Mouse (Mus musculus): Measurements from ENCODE around the gene Tusc2. TPM values are rescaled to one million over a fixed set of nuclear protein-coding genes. Genes with fewer than 3 reads are reported as not detected.

Tusc2 gene
- polyA plus RNA-seq, 1 experiment, result 97.6 TPM

- TF ChIP-seq CTCF (IDR thresholded peaks at IDR 0.05; ENCODE audit: borderline replicate concordance, extremely low read depth, insufficient read depth, insufficient read length), result no peak
- TF ChIP-seq POLR2A (IDR thresholded peaks at IDR 0.05; ENCODE audit: borderline replicate concordance, extremely low read depth, insufficient read depth, insufficient read length, poor library complexity, severe bottlenecking), result no peak
- no peak for DNase-seq (ENCODE audit: low read depth)
Measured at GRCm38 (mm10) chr9:107596619-107597569, 33.8 kb downstream of the Tusc2 start.

GRCm38 (mm10) chr9:107598385-107598784 lies 35.3 kb downstream of the Tusc2 start:
- no peak for TF ChIP-seq POLR2A (IDR thresholded peaks at IDR 0.05; ENCODE audit: borderline replicate concordance, extremely low read depth, insufficient read depth, insufficient read length, poor library complexity, severe bottlenecking)
- TF ChIP-seq CTCF (IDR thresholded peaks at IDR 0.05; ENCODE audit: borderline replicate concordance, extremely low read depth, insufficient read depth, insufficient read length), result no peak
- no peak for DNase-seq (ENCODE audit: low read depth)

- no peak for DNase-seq (ENCODE audit: low read depth)
- TF ChIP-seq POLR2A (IDR thresholded peaks at IDR 0.05; ENCODE audit: borderline replicate concordance, extremely low read depth, insufficient read depth, insufficient read length, poor library complexity, severe bottlenecking), result no peak
- TF ChIP-seq CTCF (IDR thresholded peaks at IDR 0.05; ENCODE audit: borderline replicate concordance, extremely low read depth, insufficient read depth, insufficient read length), result no peak
Measured at GRCm38 (mm10) chr9:107599433-107599832, 36.4 kb downstream of the Tusc2 start.

GRCm38 (mm10) chr9:107599842-107600241 lies 36.8 kb downstream of the Tusc2 start:
- no peak for DNase-seq (ENCODE audit: low read depth)
- no peak for TF ChIP-seq CTCF (IDR thresholded peaks at IDR 0.05; ENCODE audit: borderline replicate concordance, extremely low read depth, insufficient read depth, insufficient read length)
- TF ChIP-seq POLR2A (IDR thresholded peaks at IDR 0.05; ENCODE audit: borderline replicate concordance, extremely low read depth, insufficient read depth, insufficient read length, poor library complexity, severe bottlenecking), result no peak

GRCm38 (mm10) chr9:107600745-107601144 lies 37.7 kb downstream of the Tusc2 start:
- no peak for DNase-seq (ENCODE audit: low read depth)

GRCm38 (mm10) chr9:107601275-107601674 lies 38.2 kb downstream of the Tusc2 start:
- TF ChIP-seq CTCF (IDR thresholded peaks at IDR 0.05; ENCODE audit: borderline replicate concordance, extremely low read depth, insufficient read depth, insufficient read length), result no peak
- no peak for DNase-seq (ENCODE audit: low read depth)

More at GRCm38 (mm10) chr9:107600745-107601144, 37.7 kb downstream of the Tusc2 start:
- TF ChIP-seq CTCF (IDR thresholded peaks at IDR 0.05; ENCODE audit: borderline replicate concordance, extremely low read depth, insufficient read depth, insufficient read length) (no peak), POLR2A (IDR thresholded peaks at IDR 0.05; ENCODE audit: borderline replicate concordance, extremely low read depth, insufficient read depth, insufficient read length, poor library complexity, severe bottlenecking) (no peak)

- DNase-seq (ENCODE audit: low read depth), result peak; percentile 94
- TF ChIP-seq POLR2A (IDR thresholded peaks at IDR 0.05; ENCODE audit: borderline replicate concordance, extremely low read depth, insufficient read depth, insufficient read length, poor library complexity, severe bottlenecking) (no peak), CTCF (IDR thresholded peaks at IDR 0.05; ENCODE audit: borderline replicate concordance, extremely low read depth, insufficient read depth, insufficient read length) (peak; percentile 100)
Measured at GRCm38 (mm10) chr9:107602068-107602648, 39.1 kb downstream of the Tusc2 start.

GRCm38 (mm10) chr9:107603251-107603650 lies 40.2 kb downstream of the Tusc2 start:
- DNase-seq (ENCODE audit: low read depth), result no peak
- TF ChIP-seq POLR2A (IDR thresholded peaks at IDR 0.05; ENCODE audit: borderline replicate concordance, extremely low read depth, insufficient read depth, insufficient read length, poor library complexity, severe bottlenecking), result no peak
- TF ChIP-seq CTCF (IDR thresholded peaks at IDR 0.05; ENCODE audit: borderline replicate concordance, extremely low read depth, insufficient read depth, insufficient read length), result no peak

GRCm38 (mm10) chr9:107605041-107605661 lies 42.1 kb downstream of the Tusc2 start:
- TF ChIP-seq POLR2A (IDR thresholded peaks at IDR 0.05; ENCODE audit: borderline replicate concordance, extremely low read depth, insufficient read depth, insufficient read length, poor library complexity, severe bottlenecking) (no peak), CTCF (IDR thresholded peaks at IDR 0.05; ENCODE audit: borderline replicate concordance, extremely low read depth, insufficient read depth, insufficient read length) (no peak)
- DNase-seq (ENCODE audit: low read depth), result no peak

- no peak for DNase-seq (ENCODE audit: low read depth)
- TF ChIP-seq CTCF (IDR thresholded peaks at IDR 0.05; ENCODE audit: borderline replicate concordance, extremely low read depth, insufficient read depth, insufficient read length) (no peak), POLR2A (IDR thresholded peaks at IDR 0.05; ENCODE audit: borderline replicate concordance, extremely low read depth, insufficient read depth, insufficient read length, poor library complexity, severe bottlenecking) (no peak)
Measured at GRCm38 (mm10) chr9:107606591-107606990, 43.5 kb downstream of the Tusc2 start.

GRCm38 (mm10) chr9:107607036-107607435 lies 44.0 kb downstream of the Tusc2 start:
- TF ChIP-seq POLR2A (IDR thresholded peaks at IDR 0.05; ENCODE audit: borderline replicate concordance, extremely low read depth, insufficient read depth, insufficient read length, poor library complexity, severe bottlenecking) (no peak), CTCF (IDR thresholded peaks at IDR 0.05; ENCODE audit: borderline replicate concordance, extremely low read depth, insufficient read depth, insufficient read length) (no peak)
- DNase-seq (ENCODE audit: low read depth), result no peak

Data from brain, embryonic 14.5 days (tissue).